Mouse (Mus musculus): ENCODE measurements around the gene Sult1c2. TPM values are rescaled to one million over a fixed set of nuclear protein-coding genes. Genes with fewer than 3 reads are reported as not detected.

Gene Sult1c2
- 77.5 TPM for polyA plus RNA-seq (2014; fragmentation: Illumina TruSeq; extraction: RNeasy Lipid Tissue Mini Kit (QIAGEN cat#74804); ENCODE audit: low read depth, low replicate concordance)

GRCm38 (mm10) chr17:53846206-53846605 lies at the start of gene Sult1c2:
TSS of gene Sult1c2 (minus strand) at chr17:53846339.

Other genes with a start within 250 kb of the Sult1c2 start
- 12.0 TPM for gene Sgo1, start 157.0 kb downstream of the Sult1c2 start, polyA plus RNA-seq (2014; fragmentation: Illumina TruSeq; extraction: RNeasy Lipid Tissue Mini Kit (QIAGEN cat#74804); ENCODE audit: low read depth, low replicate concordance)
- not detected for gene Sult1c1, start 144.3 kb upstream of the Sult1c2 start, polyA plus RNA-seq (2014; fragmentation: Illumina TruSeq; extraction: RNeasy Lipid Tissue Mini Kit (QIAGEN cat#74804); ENCODE audit: low read depth, low replicate concordance)

Measured in sigmoid colon, adult 10 weeks (tissue).